Mouse (Mus musculus) layer of hippocampus, postnatal 25 days (tissue): ENCODE data around the gene Lyst. TPM values are rescaled to one million over a fixed set of nuclear protein-coding genes. Genes with fewer than 3 reads are reported as not detected.

Experiments
- DNase-seq, 2 experiments: peaks; one replicate each; pipeline ENCODE4 v3.0.0; 2022; ENCODE audit warnings: mixed read lengths in 2 of 2, low spot score in 1 of 2; ENCODE audit errors: extremely low spot score in 1 of 2
- total RNA-seq, 2 experiments: library from RNA; stranded (reverse); gene quantifications; 2 replicates each; pipeline ENCODE4 v1.2.3; 2021

Lyst gene
- total RNA-seq, 2 experiments from 2014 or later = 76.2 to 86.3 TPM

DNA sequence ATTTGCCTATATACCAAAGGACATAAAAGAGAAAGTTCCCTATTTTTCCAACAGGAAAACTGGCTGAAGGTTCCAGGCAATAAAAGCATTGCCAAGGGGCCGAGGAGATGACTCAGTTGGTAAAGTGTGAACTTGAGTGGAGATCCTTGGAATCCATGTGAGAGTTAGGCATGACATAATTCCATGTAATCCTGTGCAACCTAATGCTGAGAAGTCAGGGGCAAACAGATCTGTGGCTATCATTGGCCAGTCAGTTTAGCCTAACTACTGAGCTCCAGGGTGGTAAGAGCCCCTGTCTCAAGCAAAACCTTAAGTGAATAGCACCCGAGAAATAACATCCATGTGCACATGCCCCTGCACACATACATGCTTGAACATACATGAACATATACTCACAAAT, 17.3 kb upstream of the Lyst start:
- no peak for DNase-seq

DNA sequence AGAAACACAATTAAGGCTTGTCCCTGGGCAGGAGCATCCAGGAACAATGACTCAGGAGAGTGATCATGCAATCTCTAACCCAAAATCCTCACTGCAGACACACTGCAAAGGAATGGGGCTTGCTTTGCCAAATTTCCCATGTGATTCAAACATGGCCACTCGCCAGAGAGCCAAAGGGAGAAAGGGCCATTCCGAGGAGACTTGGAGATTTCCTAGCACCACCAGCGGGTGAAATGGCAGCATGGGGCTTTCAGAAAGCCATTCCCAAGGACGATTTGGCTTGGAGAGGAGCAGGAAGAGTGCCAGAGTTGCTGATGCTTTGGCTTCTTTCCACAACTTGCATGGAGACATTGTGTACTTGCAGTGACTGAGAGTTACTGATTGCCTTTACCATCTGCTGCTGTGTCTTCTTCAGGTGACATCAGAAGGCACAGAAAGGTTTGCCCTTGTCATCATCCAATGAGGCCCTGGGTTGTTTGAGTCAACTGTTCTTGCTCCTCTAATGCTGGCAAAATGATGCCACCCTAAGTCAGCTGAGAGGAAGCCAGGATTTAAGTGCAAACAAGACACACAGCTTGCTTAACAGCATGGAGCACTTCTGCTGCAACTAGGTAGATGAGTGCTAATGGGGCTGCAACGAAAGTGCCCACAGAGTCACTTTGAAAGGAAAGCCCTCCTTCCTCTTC, 16.5 kb upstream of the Lyst start:
- DNase-seq = peak; percentile 28 to 42

DNA sequence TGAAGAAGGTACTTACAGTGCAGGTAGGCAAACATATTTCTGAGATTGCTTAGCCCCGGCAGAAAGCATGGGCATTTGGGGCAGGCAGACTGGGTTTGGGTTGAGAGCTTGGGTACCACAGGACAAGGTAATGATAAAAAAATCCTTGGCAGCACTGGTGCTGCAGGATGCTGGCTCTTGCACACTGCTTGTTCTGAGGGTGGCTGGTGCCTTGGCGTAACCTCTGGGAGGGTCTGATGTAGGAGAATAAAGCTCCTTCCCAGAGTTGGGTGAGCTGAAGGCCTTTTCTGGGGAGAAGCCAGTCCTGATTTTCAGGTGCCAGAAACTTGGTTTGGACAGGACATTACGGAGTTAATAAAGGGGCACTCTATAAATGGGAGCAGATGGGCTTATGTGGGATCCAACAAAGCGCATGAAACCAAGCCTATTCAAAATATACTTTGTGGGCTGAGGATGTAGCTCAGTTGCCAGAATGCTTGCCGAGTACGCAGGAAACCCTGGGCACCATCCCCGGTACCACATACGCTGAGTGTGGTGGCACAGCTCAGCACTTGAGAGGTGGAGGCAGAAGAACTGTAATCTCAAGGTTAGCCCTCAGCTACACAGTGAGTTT, 15.8 kb upstream of the Lyst start:
- peak in 1 of 2 experiments; percentile 22 for DNase-seq

DNA sequence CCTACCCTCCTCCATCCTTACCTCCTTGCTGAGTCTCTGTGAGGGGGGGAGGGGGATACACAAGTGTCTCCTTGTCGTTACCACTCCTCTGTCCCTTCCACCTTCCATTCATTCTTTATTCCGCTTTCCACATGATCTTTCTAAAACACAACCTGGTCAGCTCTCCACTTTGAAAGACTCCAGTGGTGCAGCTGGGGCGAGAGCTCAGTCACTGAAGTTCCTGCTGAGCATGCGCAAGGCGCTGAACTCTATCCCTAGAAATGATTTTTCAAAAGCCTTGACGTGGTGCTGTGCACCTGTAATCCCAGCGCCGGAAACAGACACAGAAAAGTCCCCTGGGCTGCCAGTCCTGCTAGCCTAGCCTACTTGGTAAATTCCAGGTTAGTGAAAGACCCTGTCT, 15.1 kb upstream of the Lyst start:
- no peak for DNase-seq

DNA sequence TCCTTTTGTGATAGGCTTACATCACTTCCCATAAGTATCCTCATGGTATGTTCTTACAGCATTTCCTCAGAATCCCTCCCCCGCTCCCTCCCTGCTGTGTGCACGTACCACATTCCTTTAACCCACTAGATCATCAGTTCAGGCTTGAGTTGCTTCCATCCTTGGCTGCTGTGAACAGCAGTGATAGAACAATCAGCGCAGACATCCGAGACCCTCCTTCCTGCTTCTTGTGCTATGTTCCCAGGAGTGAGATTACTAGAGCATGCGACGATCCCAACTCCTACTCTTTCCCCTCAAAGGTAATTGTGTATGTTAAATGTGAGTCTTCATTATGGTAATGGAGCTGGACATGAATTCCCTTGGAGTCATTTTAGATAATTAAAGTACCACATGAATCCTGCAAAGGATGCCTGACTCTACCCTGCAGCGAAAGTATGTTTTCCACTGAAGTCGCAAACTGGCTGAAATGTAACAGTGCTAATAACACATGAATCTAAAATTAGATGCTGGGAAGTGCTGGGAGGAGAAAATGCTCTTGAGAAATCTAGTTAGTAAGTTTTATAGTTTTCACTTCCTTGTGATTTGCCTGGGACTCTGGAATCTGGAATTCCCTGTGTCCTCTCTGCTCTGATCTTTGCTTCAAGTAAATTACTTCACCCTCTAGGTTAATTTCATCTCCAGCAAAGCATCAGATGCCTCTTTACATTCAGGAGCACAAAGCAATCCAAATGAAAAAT, 13.6 kb upstream of the Lyst start:
- no peak for DNase-seq

DNA sequence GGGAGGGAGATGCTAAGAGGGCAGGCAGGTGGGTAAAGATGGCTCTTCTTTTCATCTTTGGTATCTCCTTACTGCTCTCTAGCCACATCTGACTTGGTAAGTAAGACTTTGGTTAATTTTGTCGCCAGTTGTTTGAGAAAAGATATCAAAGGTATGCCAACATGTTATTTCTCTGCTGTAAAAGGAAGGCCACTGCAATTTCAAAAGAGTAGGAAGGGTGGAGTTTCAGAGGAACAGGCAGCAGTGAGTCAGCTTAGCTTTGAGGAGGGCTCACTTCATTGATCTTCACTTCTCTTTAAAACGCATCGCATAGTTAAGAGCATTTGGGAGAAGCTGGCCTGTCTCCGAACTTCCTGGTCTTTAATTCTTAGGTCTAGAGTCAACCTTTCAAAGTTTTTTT, 8.2 kb upstream of the Lyst start:
- DNase-seq = no peak

DNA sequence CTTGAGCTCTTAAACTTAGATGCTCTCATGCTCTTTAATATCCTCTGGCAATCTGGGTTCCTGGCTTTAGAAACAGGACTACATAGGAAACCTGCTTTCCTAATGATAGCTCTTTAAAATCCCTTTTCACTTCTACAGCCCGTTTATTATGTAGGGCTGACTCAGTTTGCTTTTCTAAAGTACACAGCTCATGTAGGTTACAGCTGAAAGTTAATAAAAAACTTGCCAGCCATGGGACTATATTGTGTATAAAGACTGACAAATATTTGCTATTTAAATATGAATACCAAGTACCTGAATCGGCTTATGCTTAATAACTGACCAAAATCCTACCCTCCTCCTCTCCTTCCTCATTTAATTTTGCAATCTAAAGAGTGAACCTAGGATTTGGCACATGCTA, 6.7 kb upstream of the Lyst start:
- no peak for DNase-seq

DNA sequence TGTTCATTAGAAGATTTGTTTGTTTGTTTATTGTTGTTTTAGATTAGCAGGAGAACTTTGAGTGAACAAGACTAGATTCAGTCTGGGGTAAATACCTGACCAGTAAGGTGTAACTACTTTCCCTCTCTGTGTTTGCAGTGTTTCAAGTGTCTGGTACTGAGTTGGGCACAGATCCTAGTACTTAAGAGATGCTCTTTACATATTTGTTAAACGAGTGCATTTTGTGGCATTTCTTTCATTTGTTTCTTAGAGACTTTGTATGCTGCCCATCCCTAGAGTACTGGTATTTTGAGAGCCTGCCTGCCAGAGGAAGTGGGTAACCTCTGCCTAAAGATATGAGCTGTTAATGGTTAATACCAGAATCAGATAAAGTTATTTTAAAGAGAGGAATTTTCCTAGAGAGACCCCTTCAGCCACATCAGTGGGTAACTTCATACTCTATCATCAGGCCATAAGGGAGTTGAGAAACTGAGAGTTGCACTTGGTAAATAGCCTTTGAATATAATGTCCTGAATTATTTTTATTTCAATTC, 2.5 kb upstream of the Lyst start:
- no peak for DNase-seq

DNA sequence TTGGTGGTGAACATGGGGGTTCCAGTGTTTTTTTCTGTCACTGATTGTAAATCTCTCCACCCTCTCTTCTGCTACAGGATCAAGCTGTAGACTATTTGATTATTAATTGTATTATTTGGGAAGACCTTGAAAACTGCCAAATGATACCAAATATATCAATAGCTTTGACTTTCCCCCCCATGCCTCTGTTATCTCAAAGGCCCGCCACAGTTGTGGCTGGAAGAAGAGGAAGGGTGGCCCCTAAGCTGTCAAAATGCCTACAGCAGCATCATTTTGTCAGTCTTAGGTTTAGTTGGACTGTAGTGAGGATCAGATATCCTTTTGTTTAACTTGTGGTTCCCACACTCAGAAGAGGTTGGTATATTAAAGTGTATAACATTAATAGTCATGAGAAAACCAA, 1.7 kb upstream of the Lyst start:
- no peak for DNase-seq

DNA sequence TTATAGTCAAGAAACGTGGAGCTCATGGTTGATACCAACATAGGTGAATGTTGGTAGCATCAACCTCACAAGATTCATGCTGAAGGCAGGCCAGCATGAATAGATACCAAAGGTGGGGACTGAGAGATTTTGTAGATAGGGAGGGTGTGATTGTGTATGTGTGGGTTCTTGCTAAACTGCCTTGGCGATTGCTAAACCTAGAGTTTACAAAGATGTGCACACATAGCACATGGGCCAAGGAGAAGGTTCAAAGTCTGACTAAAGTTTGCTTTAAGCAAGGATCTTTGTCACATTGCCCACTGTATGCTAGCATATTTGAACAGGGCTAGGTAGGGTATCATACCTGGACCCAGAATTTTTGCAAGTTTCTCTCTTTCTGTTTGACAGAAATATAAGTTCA, 1.2 kb upstream of the Lyst start:
- no peak for DNase-seq

DNA sequence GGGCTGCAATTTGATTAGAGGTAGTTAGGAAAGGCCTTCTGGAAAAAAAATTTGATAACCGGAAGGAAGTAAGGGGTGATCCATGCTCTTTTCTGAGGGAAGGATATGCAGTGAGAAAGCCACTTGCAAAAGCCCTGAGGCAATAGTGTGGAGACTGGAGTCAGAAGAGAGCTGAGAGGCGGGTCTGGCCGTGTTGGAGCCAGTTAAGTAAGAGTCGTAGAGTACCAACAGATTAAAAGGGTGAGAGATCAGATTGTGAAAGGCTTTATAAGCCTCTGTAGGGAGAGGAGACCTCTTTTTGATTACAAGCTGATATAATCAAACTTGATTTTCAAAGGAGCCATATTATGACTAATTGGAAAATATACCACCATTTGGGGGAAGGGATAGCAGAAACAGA, 1.7 kb downstream of the Lyst start:
- DNase-seq = no peak

DNA sequence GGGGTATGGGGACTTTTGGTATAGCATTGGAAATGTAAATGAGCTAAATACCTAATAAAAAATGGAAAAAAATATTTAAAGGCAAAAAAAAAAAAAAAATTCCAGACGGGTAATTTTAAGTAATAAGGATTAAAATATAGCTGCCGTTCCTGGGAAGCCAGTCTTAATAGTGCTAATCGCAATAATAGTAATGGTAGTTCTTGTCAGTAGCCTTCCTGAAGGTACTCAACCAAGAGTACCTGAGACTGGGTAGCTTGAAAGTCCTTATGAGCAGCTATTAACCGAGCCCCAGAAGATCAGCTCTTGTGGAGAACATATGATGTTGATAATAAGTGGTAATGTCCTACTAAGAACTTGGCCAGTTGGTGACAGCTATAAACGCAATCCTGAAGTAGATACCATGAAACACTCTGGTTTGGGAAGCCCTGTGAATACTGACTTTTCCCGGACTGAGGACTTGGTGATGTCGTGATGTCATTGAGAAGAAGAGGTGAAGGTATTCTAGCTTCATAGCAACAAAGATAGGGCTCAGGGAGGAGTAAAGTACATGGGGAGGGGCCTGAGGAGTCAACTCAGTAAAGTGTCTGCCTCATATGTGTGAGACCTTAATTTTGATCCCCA, 6.3 kb downstream of the Lyst start:
- DNase-seq = no peak

DNA sequence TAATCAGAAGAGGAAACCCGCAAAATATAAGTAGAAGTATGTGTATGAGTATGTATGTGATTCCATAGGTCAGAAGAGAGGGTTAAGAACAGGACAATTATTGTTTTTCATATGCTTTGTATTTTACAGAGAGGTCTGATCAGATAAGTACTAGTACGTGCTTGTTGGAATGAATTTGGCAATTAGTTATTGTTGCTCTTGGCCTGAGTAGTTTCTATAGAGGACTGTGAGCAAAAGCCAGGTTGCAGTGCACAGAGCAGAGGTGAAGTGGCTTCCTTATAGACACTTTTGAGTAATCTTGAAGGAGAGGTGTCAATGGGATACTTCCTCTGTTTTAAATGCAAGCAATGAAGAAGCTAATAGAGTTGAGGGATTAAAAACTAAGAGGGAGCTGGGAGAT, 7.7 kb downstream of the Lyst start:
- no peak for DNase-seq

DNA sequence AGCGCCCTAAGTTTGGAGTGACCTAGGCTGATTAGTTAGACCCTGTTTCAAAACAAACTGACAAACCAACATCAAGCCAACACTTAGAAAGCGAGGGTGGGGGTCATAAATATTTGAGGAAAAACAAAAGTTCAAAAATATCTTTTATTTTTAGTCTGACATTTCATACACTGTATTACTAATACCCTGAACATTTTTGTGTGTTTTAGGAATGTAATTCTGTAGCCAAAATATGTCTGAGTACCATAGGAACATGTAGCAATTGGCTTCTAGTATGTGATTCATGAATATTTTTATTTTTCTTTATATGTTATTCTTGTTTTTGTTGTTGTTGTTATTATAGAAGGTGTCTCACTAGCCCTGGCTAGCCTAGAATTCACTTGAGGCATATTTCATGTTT, 11.2 kb downstream of the Lyst start:
- DNase-seq = no peak

DNA sequence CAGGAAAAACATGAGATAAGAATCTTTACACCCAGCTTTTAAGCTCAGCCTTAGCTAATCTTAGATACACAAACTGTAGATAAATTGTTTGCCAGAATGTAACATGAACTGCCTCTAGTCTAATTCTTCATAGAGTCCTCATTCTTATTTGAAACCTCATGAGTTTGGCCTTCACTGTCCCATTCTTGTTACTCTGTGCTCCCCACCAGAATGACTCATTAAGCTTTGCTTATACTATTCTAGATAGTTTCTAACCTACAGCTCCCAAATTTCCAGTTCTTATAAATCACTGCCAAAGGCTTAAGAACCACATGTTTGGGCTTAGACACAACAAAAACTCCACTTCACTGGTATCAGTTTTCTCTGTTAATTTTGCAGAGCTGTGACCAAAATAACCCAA, 16.0 kb downstream of the Lyst start:
- no peak for DNase-seq

DNA sequence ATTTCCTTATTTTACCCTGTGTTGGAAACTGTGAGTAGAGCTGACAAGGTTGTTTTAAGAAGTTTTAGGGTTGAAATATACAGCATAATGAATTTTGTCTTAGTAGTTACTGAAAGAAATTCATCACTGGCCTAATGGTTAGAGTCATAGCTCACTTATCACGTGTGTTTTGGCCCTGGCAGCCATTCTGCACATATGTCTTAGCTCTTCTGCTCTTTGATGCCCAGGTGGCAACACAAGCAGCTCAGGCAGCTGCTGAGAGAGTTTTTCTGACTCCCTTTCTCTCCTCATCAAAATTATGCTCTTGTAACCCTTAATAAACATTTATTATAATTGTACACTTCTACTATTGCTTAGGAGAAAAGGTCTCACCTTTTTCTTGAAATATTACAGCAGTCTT, 18.1 kb downstream of the Lyst start:
- no peak for DNase-seq

DNA sequence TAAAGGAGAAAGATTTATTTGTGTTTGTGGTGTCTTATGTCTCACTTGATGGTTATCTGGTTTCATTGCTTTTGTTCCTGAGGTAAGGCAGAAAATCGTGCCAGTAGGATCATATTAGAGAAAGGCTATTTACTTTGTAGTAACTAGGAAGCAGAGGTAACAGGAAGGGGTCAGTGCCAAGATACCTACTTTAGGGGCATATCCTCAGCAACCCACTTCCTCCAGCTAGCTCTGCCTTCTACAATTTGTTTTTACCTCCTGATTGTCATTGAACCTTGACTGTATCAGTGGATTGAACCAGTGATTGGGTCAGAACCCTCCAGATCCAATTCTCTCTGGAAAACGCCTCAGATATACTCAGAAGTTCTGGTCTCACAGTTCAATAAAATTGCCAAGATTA, 19.5 kb downstream of the Lyst start:
- no peak for DNase-seq

DNA sequence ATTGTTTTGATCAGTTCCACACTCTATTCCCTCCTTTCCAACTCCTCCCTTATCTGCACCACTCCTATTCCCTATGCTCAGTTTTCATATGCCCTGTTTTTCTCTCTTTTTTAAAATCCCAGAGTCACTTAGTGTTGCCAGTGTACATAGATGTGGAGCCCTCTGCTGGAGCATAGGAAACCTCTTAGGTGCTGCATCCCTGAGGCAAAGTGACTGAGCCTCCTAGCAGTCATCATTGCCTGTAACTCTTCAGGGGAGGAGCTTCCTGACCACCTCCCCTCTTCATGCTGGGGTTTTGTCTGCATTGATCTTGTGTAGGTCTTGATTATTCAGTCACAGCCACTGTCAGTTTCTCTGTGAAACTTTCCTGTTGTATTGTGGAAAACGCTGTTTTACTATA, 22.7 kb downstream of the Lyst start:
- DNase-seq = no peak

DNA sequence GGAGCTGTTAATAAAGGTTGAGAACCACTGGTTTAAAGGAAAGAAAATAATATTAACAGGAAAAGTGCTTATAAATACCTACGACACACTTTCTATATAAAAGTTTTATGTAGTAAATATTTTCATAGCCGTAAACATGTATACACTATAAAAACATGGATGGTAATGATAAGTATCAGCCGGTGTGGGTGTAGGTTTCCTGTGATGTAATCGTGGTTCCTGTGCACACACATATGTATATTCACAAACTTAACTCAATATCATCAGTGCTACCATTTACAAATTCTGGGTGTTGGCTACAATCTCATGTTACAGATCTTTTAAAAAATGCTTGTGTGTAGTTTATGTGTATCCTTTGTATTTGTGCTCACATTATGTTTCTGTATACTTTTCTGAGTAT, 24.0 kb downstream of the Lyst start:
- DNase-seq = no peak

DNA sequence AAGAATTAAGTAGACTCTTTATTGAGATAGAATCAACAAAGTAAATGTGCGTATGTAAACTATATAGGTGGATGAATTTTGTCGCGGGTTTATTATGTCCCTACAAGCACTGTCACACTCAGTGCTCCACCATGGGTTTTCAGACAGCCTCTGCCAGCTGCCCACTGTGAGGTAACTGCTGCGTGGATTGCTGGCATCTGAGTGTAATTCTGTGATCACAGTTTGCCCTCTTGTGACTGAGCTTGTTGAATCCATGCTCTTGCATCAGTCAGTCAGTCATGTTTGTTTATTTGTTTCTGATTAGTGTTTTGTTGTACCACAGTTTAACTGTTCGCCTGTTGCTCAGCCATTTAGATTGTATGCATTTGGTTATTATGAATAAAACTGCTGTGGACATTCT, 31.3 kb downstream of the Lyst start:
- no peak for DNase-seq

DNA sequence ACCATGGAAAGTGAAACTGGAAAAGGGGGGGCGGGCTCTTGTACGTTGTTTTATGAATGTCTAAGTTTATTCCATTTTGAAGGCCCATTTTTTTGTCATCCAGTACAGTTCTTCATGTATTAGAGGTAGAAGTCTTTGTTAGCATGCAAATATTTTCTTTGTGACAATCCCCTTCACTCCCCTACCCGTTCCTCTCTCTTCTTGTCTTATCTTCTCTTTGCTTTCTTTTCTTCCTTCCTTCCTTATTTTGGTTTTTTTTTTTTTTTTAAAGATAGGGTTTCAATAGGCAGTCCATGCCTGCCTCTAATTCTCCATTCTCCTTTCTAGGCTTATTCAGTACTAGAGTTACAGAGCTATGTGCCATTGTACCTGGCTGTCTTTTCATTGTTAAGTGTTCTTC, 32.4 kb downstream of the Lyst start:
- no peak for DNase-seq
